ENCODE assay signal across 34 mouse cellular contexts in the genomic region with DNA sequence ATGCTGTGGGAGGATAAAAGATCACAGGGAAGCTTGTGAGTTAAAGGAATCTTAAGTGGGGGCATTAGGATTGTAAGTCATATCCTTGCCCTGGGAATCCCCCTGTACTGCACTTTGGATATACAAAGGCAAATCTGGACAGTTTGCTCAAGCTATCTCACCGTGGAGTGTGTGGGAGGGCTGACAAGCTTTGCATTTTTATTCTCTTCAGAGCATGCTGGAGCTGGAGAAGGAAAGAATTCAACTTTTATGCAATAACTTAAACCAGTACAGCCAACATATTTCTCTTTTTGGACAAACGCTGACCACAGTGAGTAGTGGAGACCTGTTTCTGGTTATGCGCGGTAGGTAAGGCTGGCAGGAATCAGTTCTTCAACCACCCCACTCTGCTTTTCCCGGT. TPM values are rescaled to one million over a fixed set of nuclear protein-coding genes. Genes with fewer than 3 reads are reported as not detected.
DNase-seq lines count a peak whose midpoint lies in the region; ATAC-seq and TF ChIP-seq lines count a peak whose summit lies in the region.
"Had no signal": no experiment of that assay in that cellular context is flagged by ENCODE, and none has a peak within 500 bp of the region (broad histone marks: within the 10 kb centered on the region; RNA-seq: fewer than 3 reads in every experiment).

No protein-coding gene starts in this region.

- TF ChIP-seq CTCF in cerebellum, adult 2 months (IDR thresholded peaks at IDR 0.05; ENCODE audit: borderline replicate concordance, insufficient read depth, low read depth, low read length), result no peak

- H3K27ac ChIP-seq in kidney, embryonic 16.5 days (ENCODE audit: low read length), result 0 out of 2 replicates have a peak overlapping the region, but pooled peaks have one; percentile 43
- H3K27ac ChIP-seq in midbrain, embryonic 11.5 days (ENCODE audit: low read depth, low read length), result no peak overlapping the region
- H3K27ac ChIP-seq in midbrain, embryonic 10.5 days (replicated peaks), result no peak overlapping the region
- no peak overlapping the region for H3K27ac ChIP-seq in cerebellum, adult 2 months (ENCODE audit: insufficient read depth, low read length)
- no peak overlapping the region for H3K27ac ChIP-seq in forebrain, embryonic 11.5 days (ENCODE audit: low read depth, low read length)
- H3K27ac ChIP-seq: embryonic facial prominence, embryonic 13.5 days; forebrain, embryonic 13.5 days; heart, adult 2 months; heart, embryonic 13.5 days; hindbrain, embryonic 14.5 days; limb, embryonic 10.5 days; liver, embryonic 15.5 days; macrophage; midbrain, embryonic 12.5 days; neural tube, embryonic 15.5 days had no signal

- H3K4me3 ChIP-seq in kidney, embryonic 16.5 days (ENCODE audit: low read length), result no peak overlapping the region
- H3K4me3 ChIP-seq in midbrain, embryonic 11.5 days (ENCODE audit: low read depth, low read length), result no peak overlapping the region
- H3K4me3 ChIP-seq in midbrain, embryonic 10.5 days, result no peak overlapping the region
- H3K4me3 ChIP-seq in cerebellum, adult 2 months (replicated peaks; ENCODE audit: insufficient read depth, low read depth, low read length), result no peak overlapping the region
- H3K4me3 ChIP-seq in forebrain, embryonic 11.5 days (ENCODE audit: low read depth, low read length), result no peak overlapping the region
- H3K4me3 ChIP-seq: embryonic facial prominence, embryonic 13.5 days; erythroblast, embryonic 14.5 days; forebrain, embryonic 13.5 days; heart, adult 2 months; heart, embryonic 13.5 days; limb, embryonic 10.5 days; liver, embryonic 15.5 days; midbrain, embryonic 12.5 days; neural tube, embryonic 15.5 days had no signal

- intact Hi-C loops in left cerebral cortex, postnatal 36 days (cut with DNase I), result no loop called here

- H3K9ac ChIP-seq in kidney, embryonic 16.5 days (replicated peaks; ENCODE audit: low read length), result no peak overlapping the region
- H3K9ac ChIP-seq in midbrain, embryonic 11.5 days (ENCODE audit: low read length), result no peak overlapping the region
- H3K9ac ChIP-seq in forebrain, embryonic 11.5 days (ENCODE audit: low read length), result no peak overlapping the region
- H3K9ac ChIP-seq: embryonic facial prominence, embryonic 13.5 days; forebrain, embryonic 13.5 days; heart, embryonic 13.5 days; hindbrain, embryonic 14.5 days; liver, embryonic 15.5 days; midbrain, embryonic 12.5 days; neural tube, embryonic 15.5 days had no signal

- DNase-seq in kidney, postnatal 10 days, result no peak
- peak; percentile 83 for DNase-seq in midbrain, embryonic 11.5 days (ENCODE audit: low spot score, missing footprints)
- DNase-seq in midbrain, embryonic 10.5 days (ENCODE audit: low spot score), result no peak
- DNase-seq in left cerebral cortex, postnatal 36 days (ENCODE audit: low spot score in 2 of 2), result peak; percentile 17 to 25
- no peak for DNase-seq in cerebellum, adult 2 months
- DNase-seq in forebrain, embryonic 11.5 days (ENCODE audit: low spot score), result no peak
- DNase-seq: adrenal gland, adult 2 months; cerebellum, adult 18-20 months; cerebellum, postnatal 36 days; embryo, embryonic 11 days; gastrocnemius, postnatal 14 days; heart, adult 2 months; kidney, adult 2 months; liver; thymus, postnatal 25 days had no signal

- no peaks in the 10 kb centered on the region for H3K27me3 ChIP-seq in kidney, embryonic 16.5 days (ENCODE audit: insufficient read depth, low read length)
- H3K27me3 ChIP-seq in midbrain, embryonic 11.5 days (ENCODE audit: control insufficient read depth, insufficient read depth, low read length), result no peaks in the 10 kb centered on the region
- no peaks in the 10 kb centered on the region for H3K27me3 ChIP-seq in midbrain, embryonic 10.5 days (ENCODE audit: low read depth, poor library complexity, severe bottlenecking)
- H3K27me3 ChIP-seq in cerebellum, adult 2 months (ENCODE audit: control insufficient read depth, insufficient read depth, low read length), result no peaks in the 10 kb centered on the region
- no peaks in the 10 kb centered on the region for H3K27me3 ChIP-seq in forebrain, embryonic 11.5 days (ENCODE audit: control insufficient read depth, insufficient read depth, low read length)
- H3K27me3 ChIP-seq: embryonic facial prominence, embryonic 13.5 days; forebrain, embryonic 13.5 days; heart, embryonic 13.5 days; liver, embryonic 15.5 days; midbrain, embryonic 12.5 days; neural tube, embryonic 15.5 days had no signal

- peaks cover 6% of the 10 kb centered on the region; the same call in 1 of the 2 replicates for H3K9me3 ChIP-seq in kidney, embryonic 16.5 days (ENCODE audit: low read length)
- H3K9me3 ChIP-seq in midbrain, embryonic 11.5 days (ENCODE audit: control insufficient read depth, low read length), result no peaks in the 10 kb centered on the region; the same call in 1 of the 2 replicates
- H3K9me3 ChIP-seq in midbrain, embryonic 10.5 days (replicated peaks), result peaks cover 6% of the 10 kb centered on the region; the same call in 1 of the 2 replicates
- no peaks in the 10 kb centered on the region for H3K9me3 ChIP-seq in forebrain, embryonic 11.5 days (ENCODE audit: control insufficient read depth, low read length)
- H3K9me3 ChIP-seq: embryonic facial prominence, embryonic 13.5 days; forebrain, embryonic 13.5 days; heart, embryonic 13.5 days; limb, embryonic 10.5 days; liver, embryonic 15.5 days; neural tube, embryonic 15.5 days had no signal

- no peak overlapping the region for H3K4me2 ChIP-seq in kidney, embryonic 16.5 days (replicated peaks; ENCODE audit: low read depth, low read length)
- H3K4me2 ChIP-seq in midbrain, embryonic 11.5 days, result no peak overlapping the region
- H3K4me2 ChIP-seq in forebrain, embryonic 11.5 days (ENCODE audit: low read depth, low read length, severe bottlenecking), result no peak overlapping the region
- H3K4me2 ChIP-seq: embryonic facial prominence, embryonic 13.5 days; forebrain, embryonic 13.5 days; heart, embryonic 13.5 days; hindbrain, embryonic 14.5 days; liver, embryonic 15.5 days; midbrain, embryonic 12.5 days; neural tube, embryonic 15.5 days had no signal

- peaks cover 17% of the 10 kb centered on the region for H3K4me1 ChIP-seq in kidney, embryonic 16.5 days (ENCODE audit: insufficient read depth, low read length)
- H3K4me1 ChIP-seq in midbrain, embryonic 11.5 days (ENCODE audit: control insufficient read depth, insufficient read depth, low read length), result no peaks in the 10 kb centered on the region
- peaks cover 15% of the 10 kb centered on the region for H3K4me1 ChIP-seq in midbrain, embryonic 10.5 days
- no peaks in the 10 kb centered on the region for H3K4me1 ChIP-seq in cerebellum, adult 2 months (ENCODE audit: control insufficient read depth, insufficient read depth, low read length)
- H3K4me1 ChIP-seq in forebrain, embryonic 11.5 days (replicated peaks; ENCODE audit: control insufficient read depth, insufficient read depth, low read length), result no peaks in the 10 kb centered on the region
- H3K4me1 ChIP-seq: embryonic facial prominence, embryonic 13.5 days; forebrain, embryonic 13.5 days; heart, embryonic 13.5 days; limb, embryonic 10.5 days; liver, embryonic 15.5 days; midbrain, embryonic 12.5 days; neural tube, embryonic 15.5 days had no signal

- ATAC-seq in kidney, embryonic 16.5 days (ENCODE audit: low FRiP score, low TSS enrichment), result no peak; the same call in 1 of the 2 replicates
- no peak for ATAC-seq in midbrain, embryonic 11.5 days (ENCODE audit: low FRiP score)
- no peak for ATAC-seq in forebrain, embryonic 11.5 days (replicated peaks; ENCODE audit: low FRiP score)
- ATAC-seq: forebrain, embryonic 13.5 days; inflammation-experienced regulatory T-cells, adult 6 months had no signal

- WGBS in kidney, embryonic 16.5 days, result 65% methylated on average over 5 of the region's 5 CpGs
- 60% methylated on average over 5 of the region's 5 CpGs for WGBS in midbrain, embryonic 11.5 days
- 76% methylated on average over 5 of the region's 5 CpGs for WGBS in midbrain, embryonic 10.5 days
- WGBS in cerebellum, adult 2 months, result 58% methylated on average over 5 of the region's 5 CpGs
- 83% methylated on average over 5 of the region's 5 CpGs for WGBS in forebrain, embryonic 11.5 days

- H3K36me3 ChIP-seq in kidney, embryonic 16.5 days (ENCODE audit: insufficient read depth, low read length), result no peaks in the 10 kb centered on the region
- no peaks in the 10 kb centered on the region for H3K36me3 ChIP-seq in midbrain, embryonic 11.5 days (ENCODE audit: control insufficient read depth, insufficient read depth, low read length)
- H3K36me3 ChIP-seq in midbrain, embryonic 10.5 days, result no peaks in the 10 kb centered on the region
- H3K36me3 ChIP-seq in forebrain, embryonic 11.5 days (ENCODE audit: control insufficient read depth, insufficient read depth, low read length), result no peaks in the 10 kb centered on the region
- H3K36me3 ChIP-seq: embryonic facial prominence, embryonic 13.5 days; heart, embryonic 13.5 days; limb, embryonic 10.5 days; liver, embryonic 15.5 days; midbrain, embryonic 12.5 days; neural tube, embryonic 15.5 days had no signal

- no peak for TF ChIP-seq POLR2A in cerebellum, adult 2 months (IDR thresholded peaks at IDR 0.05; ENCODE audit: borderline replicate concordance, insufficient read depth, low read length)

RNA-seq across cellular contexts. Expression of gene Spc25, which starts 30.7 kb away (rescaled TPM):
- polyA plus RNA-seq in kidney, embryonic 16.5 days (2015; fragmentation: Nextera tagmentation; extraction: Ambion mirVana), result 241 and 247 TPM in 2 replicates
- polyA plus RNA-seq in midbrain, embryonic 11.5 days (2014; fragmentation: Nextera tagmentation; extraction: Ambion mirVana), result 276 and 289 TPM in 2 replicates
- 250 and 252 TPM in 2 replicates for polyA plus RNA-seq in midbrain, embryonic 10.5 days (2016; fragmentation: Nextera tagmentation; extraction: Ambion mirVana)
- 1 to 10 TPM in 1 of 2 experiments, under 1 TPM in 1; 0.86 to 1.4 TPM for total RNA-seq in left cerebral cortex, postnatal 36 days (2021)
- 0.49 and 0.54 TPM in 2 replicates for polyA plus RNA-seq in cerebellum, adult 2 months (2012; rRNA removed)
- 241 and 280 TPM in 2 replicates for polyA plus RNA-seq in forebrain, embryonic 11.5 days (2014; fragmentation: Nextera tagmentation; extraction: Ambion mirVana)

RNA-seq across cellular contexts. Expression of gene G6pc2, which starts 35.6 kb away (rescaled TPM):
- polyA plus RNA-seq in kidney, embryonic 16.5 days (2015; fragmentation: Nextera tagmentation; extraction: Ambion mirVana), result 3.1 and 4.2 TPM in 2 replicates
- not detected in 2 replicates for polyA plus RNA-seq in midbrain, embryonic 11.5 days (2014; fragmentation: Nextera tagmentation; extraction: Ambion mirVana)
- polyA plus RNA-seq in midbrain, embryonic 10.5 days (2016; fragmentation: Nextera tagmentation; extraction: Ambion mirVana), result not detected in 2 replicates
- not detected for total RNA-seq in left cerebral cortex, postnatal 36 days (2021)
- not detected in 2 replicates for polyA plus RNA-seq in cerebellum, adult 2 months (2012; rRNA removed)
- polyA plus RNA-seq in forebrain, embryonic 11.5 days (2014; fragmentation: Nextera tagmentation; extraction: Ambion mirVana), result not detected in 2 replicates
- total RNA-seq: adrenal gland, adult 2 months; gastrocnemius, postnatal 14 days; heart, adult 2 months; heart, postnatal 25 days; layer of hippocampus, postnatal 25 days; MEL had no signal
- polyA plus RNA-seq: adrenal gland, adult 2 months; C2C12; embryonic facial prominence, embryonic 13.5 days; erythroblast, embryonic 14.5 days; forebrain, embryonic 13.5 days; frontal cortex, adult 2 months; heart, adult 2 months; heart, embryonic 13.5 days; inflammation-experienced regulatory T-cells, adult 6 months; liver, embryonic 15.5 days; lung, embryonic 16.5 days; macrophage; stomach, embryonic 14.5 days had no signal

RNA-seq across cellular contexts. Expression of gene Nostrin, which starts 39.7 kb away (rescaled TPM):
- 4.7 and 7.1 TPM in 2 replicates for polyA plus RNA-seq in kidney, embryonic 16.5 days (2015; fragmentation: Nextera tagmentation; extraction: Ambion mirVana)
- polyA plus RNA-seq in midbrain, embryonic 11.5 days (2014; fragmentation: Nextera tagmentation; extraction: Ambion mirVana), result 0.77 and 1.2 TPM in 2 replicates
- 0.84 and 0.87 TPM in 2 replicates for polyA plus RNA-seq in midbrain, embryonic 10.5 days (2016; fragmentation: Nextera tagmentation; extraction: Ambion mirVana)
- 1 to 10 TPM; 5.4 to 5.8 TPM for total RNA-seq in left cerebral cortex, postnatal 36 days (2021)
- polyA plus RNA-seq in cerebellum, adult 2 months (2012; rRNA removed), result 3.5 and 3.9 TPM in 2 replicates
- polyA plus RNA-seq in forebrain, embryonic 11.5 days (2014; fragmentation: Nextera tagmentation; extraction: Ambion mirVana), result 0.92 and 1.1 TPM in 2 replicates
- total RNA-seq: MEL had no signal
- polyA plus RNA-seq: erythroblast, embryonic 14.5 days had no signal

Comparison
In these comparisons a context has a peak if more than half of its experiments do, and no peak if none do; other contexts are left out.
1. DNase-seq: peak in midbrain, embryonic 11.5 days (single experiment) and left cerebral cortex, postnatal 36 days (2 of 2); none in kidney, postnatal 10 days (single experiment), midbrain, embryonic 10.5 days (single experiment), cerebellum, adult 2 months (0 of 2) and forebrain, embryonic 11.5 days (single experiment).
2. RNA of gene Spc25, which starts 30.7 kb away (polyA plus RNA-seq): 241 to 280 TPM in forebrain, embryonic 11.5 days, 276 to 289 TPM in midbrain, embryonic 11.5 days, 250 to 252 TPM in midbrain, embryonic 10.5 days and 241 to 247 TPM in kidney, embryonic 16.5 days; 0.49 to 0.54 TPM in cerebellum, adult 2 months; every median in the first group is over 100 times any median in the second.